Mouse (Mus musculus): Measurements from ENCODE around the gene Pnrc1. TPM values are rescaled to one million over a fixed set of nuclear protein-coding genes. Genes with fewer than 3 reads are reported as not detected.

Pnrc1 gene
- total and polyA plus RNA-seq, 2 experiments from 2014 or later = 61.8 to 90.0 TPM

DNA sequence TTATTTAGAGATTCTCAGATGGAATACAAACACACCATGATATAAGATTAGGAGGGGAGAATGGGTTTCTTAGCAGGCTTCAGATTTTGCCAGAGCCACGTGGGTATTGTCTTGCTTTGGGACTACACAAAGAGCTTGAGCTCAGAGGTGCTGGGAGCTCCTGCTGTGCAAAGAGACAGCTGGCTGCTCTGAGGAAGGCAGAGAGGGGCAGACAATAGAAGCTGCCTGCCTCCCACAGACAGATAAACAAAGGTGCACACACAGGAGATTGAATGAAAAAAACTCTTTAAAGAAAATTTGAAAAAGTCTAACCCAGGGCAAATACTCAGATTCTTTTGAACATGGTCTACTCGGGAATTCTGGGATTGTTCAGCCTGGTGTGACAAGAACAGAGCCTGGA lies 91.8 kb downstream of the Pnrc1 start:
- Histone ChIP-seq H3K36me3 (replicated peaks; ENCODE audit: control insufficient read depth, insufficient read depth, low read length) (no peaks in the 10 kb centered on the region), H3K4me1 (ENCODE audit: control insufficient read depth, insufficient read depth) (no peaks in the 10 kb centered on the region), H3K9me3 (replicated peaks; ENCODE audit: control insufficient read depth, low read length) (0 out of 2 replicates have a peak, but pooled peaks cover 4% of the 10 kb centered on the region), H3K27ac (ENCODE audit: low read depth) (no peak overlapping the region), H3K9ac (replicated peaks; ENCODE audit: low read depth, low read length) (no peak overlapping the region), H3K4me2 (ENCODE audit: low read depth, low read length) (no peak overlapping the region), H3K4me3 (ENCODE audit: low read depth, low read length) (no peak overlapping the region), H3K27me3 (ENCODE audit: control insufficient read depth, insufficient read depth, low read length) (no peaks in the 10 kb centered on the region)
- DNase-seq (ENCODE audit: low spot score) (no peak), ATAC-seq (ENCODE audit: insufficient read depth, low read depth) (no peak)
- no peak for TF ChIP-seq CTCF (IDR thresholded peaks at IDR 0.05; ENCODE audit: low read depth)
- TF ChIP-seq EP300 (IDR thresholded peaks at IDR 0.05; ENCODE audit: low read depth) = no peak
- 17% methylated on average over 2 of the region's 2 CpGs for WGBS

Other genes starting within 250 kb of the Pnrc1 start
- not detected in 2 replicates for gene Gabrr2, start 227.2 kb downstream of the Pnrc1 start, total RNA-seq (2014; rRNA removed; ENCODE audit: low replicate concordance)
- gene Gabrr2, start 227.2 kb downstream of the Pnrc1 start, polyA plus RNA-seq (2015; fragmentation: Nextera tagmentation; extraction: Ambion mirVana) = 0.26 TPM in 1 of 2 replicates, not detected in the other
- gene Gabrr1, start 157.6 kb downstream of the Pnrc1 start, total RNA-seq (2014; rRNA removed; ENCODE audit: low replicate concordance) = not detected in 2 replicates
- gene Gabrr1, start 157.6 kb downstream of the Pnrc1 start, polyA plus RNA-seq (2015; fragmentation: Nextera tagmentation; extraction: Ambion mirVana) = not detected in 2 replicates
- 10.3 and 11.1 TPM in 2 replicates for gene Pm20d2, start 100.4 kb downstream of the Pnrc1 start, total RNA-seq (2014; rRNA removed; ENCODE audit: low replicate concordance)
- 2.8 and 4.4 TPM in 2 replicates for gene Pm20d2, start 100.4 kb downstream of the Pnrc1 start, polyA plus RNA-seq (2015; fragmentation: Nextera tagmentation; extraction: Ambion mirVana)
- gene Srsf12, start 81.2 kb downstream of the Pnrc1 start, total RNA-seq (2014; rRNA removed; ENCODE audit: low replicate concordance) = 0.19 TPM in 1 of 2 replicates, not detected in the other
- 0.38 and 0.48 TPM in 2 replicates for gene Srsf12, start 81.2 kb downstream of the Pnrc1 start, polyA plus RNA-seq (2015; fragmentation: Nextera tagmentation; extraction: Ambion mirVana)
- 7.3 and 10.0 TPM in 2 replicates for gene Rngtt, start 20.1 kb upstream of the Pnrc1 start, total RNA-seq (2014; rRNA removed; ENCODE audit: low replicate concordance)
- gene Rngtt, start 20.1 kb upstream of the Pnrc1 start, polyA plus RNA-seq (2015; fragmentation: Nextera tagmentation; extraction: Ambion mirVana) = 8.9 and 9.9 TPM in 2 replicates